Mouse (Mus musculus): ENCODE data around the gene Snrpd2.

- TF ChIP-seq CTCF (IDR thresholded peaks at IDR 0.05; ENCODE audit: low read depth), result no peak
- TF ChIP-seq EP300 (IDR thresholded peaks at IDR 0.05; ENCODE audit: low read depth), result no peak
Measured at GRCm38 (mm10) chr7:19201660-19202059, 52.1 kb downstream of the Snrpd2 start.

Measured in liver, embryonic 14.5 days (tissue).